Mouse (Mus musculus) ovary, postnatal 10 days (tissue): ENCODE data around the gene Shoc2.
A peak's percentile ranks its signal among the peaks of the same experiment; 100 is the strongest.
"Not testable (repeated sequence)": the region's sequence is repeated elsewhere in the genome, so short reads cannot be mapped to it uniquely, and the experiment has no call there.

Experiments
- DNase-seq: peaks from one replicate; pipeline ENCODE4 v3.0.0; 2022; ENCODE audit warnings: low spot score

Shoc2 gene

GRCm38 (mm10) chr19:53943802-53944785 is at the start of gene Shoc2, which contains the start of gene Bbip1:
TSS of gene Shoc2 (plus strand) at chr19:53944306.
TSS of gene Bbip1 (minus strand) at chr19:53944627.
- DNase-seq, result peak; percentile 86

GRCm38 (mm10) chr19:53894538-53895121 is 49.5 kb upstream of the Shoc2 start:
- no peak for DNase-seq

GRCm38 (mm10) chr19:53898046-53898445 is 46.1 kb upstream of the Shoc2 start:
- no peak for DNase-seq

GRCm38 (mm10) chr19:53898498-53898897 is 45.6 kb upstream of the Shoc2 start:
- DNase-seq, result no peak

- DNase-seq, result no peak
Measured at GRCm38 (mm10) chr19:53898970-53899900, 44.9 kb upstream of the Shoc2 start.

- DNase-seq, result no peak
Measured at GRCm38 (mm10) chr19:53899941-53900610, 44.0 kb upstream of the Shoc2 start.

GRCm38 (mm10) chr19:53901931-53902738 is 42.0 kb upstream of the Shoc2 start:
- no peak for DNase-seq

GRCm38 (mm10) chr19:53902739-53903487 is 41.2 kb upstream of the Shoc2 start:
- peak; percentile 87 for DNase-seq

- DNase-seq, result no peak
Measured at GRCm38 (mm10) chr19:53903507-53904321, 40.4 kb upstream of the Shoc2 start.

- no peak for DNase-seq
Measured at GRCm38 (mm10) chr19:53904833-53905480, 39.1 kb upstream of the Shoc2 start.

GRCm38 (mm10) chr19:53906033-53906702 is 37.9 kb upstream of the Shoc2 start:
- no peak for DNase-seq

- DNase-seq, result not testable (repeated sequence)
Measured at GRCm38 (mm10) chr19:53906703-53907070, 37.4 kb upstream of the Shoc2 start.

- DNase-seq, result no peak
Measured at GRCm38 (mm10) chr19:53914950-53915349, 29.2 kb upstream of the Shoc2 start.

- DNase-seq, result no peak
Measured at GRCm38 (mm10) chr19:53919541-53919940, 24.6 kb upstream of the Shoc2 start.

GRCm38 (mm10) chr19:53921996-53922395 is 22.1 kb upstream of the Shoc2 start:
- not testable (repeated sequence) for DNase-seq

GRCm38 (mm10) chr19:53925338-53925751 is 18.8 kb upstream of the Shoc2 start:
- DNase-seq, result no peak

- no peak for DNase-seq
Measured at GRCm38 (mm10) chr19:53926705-53927104, 17.4 kb upstream of the Shoc2 start.

- DNase-seq, result no peak
Measured at GRCm38 (mm10) chr19:53929218-53929617, 14.9 kb upstream of the Shoc2 start.
